Mouse (Mus musculus): ENCODE data around the gene BC035044.

DNA sequence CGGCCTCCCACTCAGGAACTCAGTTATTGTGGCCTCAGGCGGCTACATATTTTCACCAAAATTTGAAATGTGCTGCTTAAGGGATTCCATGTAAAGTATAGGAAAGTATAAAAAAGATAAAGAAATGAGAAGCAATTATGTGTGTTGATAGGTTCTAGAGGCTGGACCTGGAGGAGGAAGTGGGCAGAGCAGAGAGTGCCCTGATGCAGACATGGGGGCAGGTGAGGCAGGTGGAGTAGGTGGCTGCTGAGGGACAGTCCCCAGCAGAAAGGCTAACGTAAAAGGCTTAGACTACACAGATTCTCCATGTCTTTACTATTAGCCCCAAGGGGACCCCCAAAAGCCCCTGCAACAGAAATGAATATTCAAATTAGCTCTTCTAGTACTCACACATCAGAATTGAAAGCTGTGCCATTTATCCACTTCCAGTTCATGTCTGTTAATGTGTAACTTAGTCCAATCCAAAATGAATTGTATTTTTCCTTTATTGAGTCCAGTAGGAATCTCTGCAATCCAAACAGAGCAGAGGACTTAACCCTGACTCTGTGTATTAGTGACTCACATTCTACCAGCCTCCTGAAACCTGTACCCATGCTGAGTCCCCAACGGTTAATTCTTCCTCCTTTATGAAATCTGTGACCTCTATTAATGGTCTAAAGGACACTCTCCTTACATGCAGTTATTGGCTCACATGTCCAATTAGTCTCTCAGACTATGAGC is 72.7 kb downstream of the BC035044 start:
- no peak for TF ChIP-seq CTCF (conservative IDR thresholded peaks at IDR 0.05; ENCODE audit: insufficient read depth, insufficient read length, low read depth, low read length)
- TF ChIP-seq POLR2A (IDR thresholded peaks at IDR 0.05; ENCODE audit: low read depth, low read length): no peak

All from kidney, adult 2 months (tissue).